Mouse (Mus musculus) splenic B cell, adult 2 months (primary cell): Measurements from ENCODE around the gene Polr1e.
"Not testable (repeated sequence)": the region's sequence is repeated elsewhere in the genome, so short reads cannot be mapped to it uniquely, and the experiment has no call there.

ENCODE experiments used
- DNase-seq: peaks from one replicate; pipeline ENCODE4 v3.0.0-alpha.2; 2011; ENCODE audit warnings: low read depth, low spot score
- H3K27me3 ChIP-seq: 2 replicates; pipeline ENCODE4 v1.6.1; 2012; ENCODE audit warnings: mild to moderate bottlenecking, low read length, moderate library complexity, mixed read lengths; ENCODE audit not compliant: control insufficient read depth, poor library complexity, insufficient read depth, severe bottlenecking
- H3K36me3 ChIP-seq: 2 replicates; pipeline ENCODE4 v1.6.1; 2012; ENCODE audit warnings: mild to moderate bottlenecking, low read length, moderate library complexity, mixed read lengths; ENCODE audit not compliant: control insufficient read depth, poor library complexity, insufficient read depth, severe bottlenecking

Gene Polr1e

GRCm38 (mm10) chr4:45026459-45026858, 8.1 kb downstream of the Polr1e start:
- Histone ChIP-seq H3K36me3 (peaks cover 7% of the 10 kb centered on the region; the same call in 1 of the 2 replicates), H3K27me3 (no peaks in the 10 kb centered on the region)
- DNase-seq = no peak

GRCm38 (mm10) chr4:45032586-45032985, 14.2 kb downstream of the Polr1e start:
- no peak for DNase-seq
- no peaks in the 10 kb centered on the region for H3K27me3 ChIP-seq
- no peaks in the 10 kb centered on the region for H3K36me3 ChIP-seq

- H3K36me3 ChIP-seq = no peaks in the 10 kb centered on the region
- no peaks in the 10 kb centered on the region for H3K27me3 ChIP-seq
- no peak for DNase-seq
These were observed 16.6 kb downstream of the Polr1e start for GRCm38 (mm10) chr4:45034693-45035628.

GRCm38 (mm10) chr4:45036048-45036447, 17.7 kb downstream of the Polr1e start:
- no peaks in the 10 kb centered on the region for H3K27me3 ChIP-seq
- DNase-seq = no peak
- no peaks in the 10 kb centered on the region for H3K36me3 ChIP-seq

GRCm38 (mm10) chr4:45036571-45036970, 18.2 kb downstream of the Polr1e start:
- no peak for DNase-seq
- H3K27me3 ChIP-seq = no peaks in the 10 kb centered on the region

GRCm38 (mm10) chr4:45037455-45038410, 19.4 kb downstream of the Polr1e start:
- Histone ChIP-seq H3K36me3 (no peaks in the 10 kb centered on the region), H3K27me3 (no peaks in the 10 kb centered on the region)
- DNase-seq = no peak

More at GRCm38 (mm10) chr4:45036571-45036970, 18.2 kb downstream of the Polr1e start:
- H3K36me3 ChIP-seq = no peaks in the 10 kb centered on the region

- DNase-seq = peak; percentile 60
- not testable (repeated sequence) for H3K27me3 ChIP-seq, H3K36me3 ChIP-seq
These were observed 20.5 kb downstream of the Polr1e start for GRCm38 (mm10) chr4:45038879-45039278.

GRCm38 (mm10) chr4:45039546-45039945, 21.2 kb downstream of the Polr1e start:
- not testable (repeated sequence) for H3K36me3 ChIP-seq, DNase-seq, H3K27me3 ChIP-seq

GRCm38 (mm10) chr4:45040795-45041194, 22.4 kb downstream of the Polr1e start:
- no peak for DNase-seq
- H3K27me3 ChIP-seq = no peaks in the 10 kb centered on the region
- H3K36me3 ChIP-seq = no peaks in the 10 kb centered on the region

- Histone ChIP-seq H3K27me3 (no peaks in the 10 kb centered on the region), H3K36me3 (no peaks in the 10 kb centered on the region)
- no peak for DNase-seq
These were observed 28.3 kb downstream of the Polr1e start for GRCm38 (mm10) chr4:45046679-45047078.

GRCm38 (mm10) chr4:45047286-45047887, 29.0 kb downstream of the Polr1e start:
- Histone ChIP-seq H3K36me3 (no peaks in the 10 kb centered on the region), H3K27me3 (no peaks in the 10 kb centered on the region)
- no peak for DNase-seq

GRCm38 (mm10) chr4:45047956-45048355, 29.6 kb downstream of the Polr1e start:
- H3K27me3 ChIP-seq = no peaks in the 10 kb centered on the region
- no peak for DNase-seq
- no peaks in the 10 kb centered on the region for H3K36me3 ChIP-seq

GRCm38 (mm10) chr4:45054862-45055261, 36.5 kb downstream of the Polr1e start:
- DNase-seq = peak; percentile 23
- H3K27me3 ChIP-seq = no peaks in the 10 kb centered on the region
- H3K36me3 ChIP-seq = no peaks in the 10 kb centered on the region

GRCm38 (mm10) chr4:45055451-45055850, 37.1 kb downstream of the Polr1e start:
- Histone ChIP-seq H3K27me3 (no peaks in the 10 kb centered on the region), H3K36me3 (no peaks in the 10 kb centered on the region)
- DNase-seq = no peak
